Mouse (Mus musculus): ENCODE measurements around the gene Pdlim7.

The Pdlim7 gene

DNA sequence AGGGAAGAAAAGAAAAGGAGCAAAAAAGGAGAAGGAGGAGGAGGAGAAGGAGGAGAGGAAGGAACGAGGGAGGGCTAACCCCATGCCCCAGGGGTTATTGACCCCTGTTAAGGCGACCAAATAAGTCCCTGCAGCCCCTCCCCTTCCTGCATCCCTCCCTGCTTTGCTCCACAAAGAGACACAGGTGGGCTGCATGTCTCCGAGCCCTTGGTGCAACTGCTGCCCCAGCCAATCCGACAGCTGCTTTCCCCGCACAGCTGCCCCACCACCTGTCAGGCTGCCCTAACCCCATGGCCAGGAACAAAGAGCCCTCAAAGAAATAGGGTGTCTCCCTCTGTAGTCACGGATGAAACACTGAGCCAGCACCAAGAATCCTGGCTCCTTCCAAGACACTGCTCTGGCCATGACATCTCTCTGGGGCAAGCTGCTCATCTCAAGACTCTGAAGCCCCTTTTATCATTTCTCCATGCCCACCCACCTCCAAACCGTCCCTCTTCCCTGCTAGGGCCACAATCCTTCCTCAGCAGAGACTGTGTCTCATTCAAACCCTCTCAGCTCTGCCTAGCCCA, 28.9 kb downstream of the Pdlim7 start:
- no peak for DNase-seq

DNA sequence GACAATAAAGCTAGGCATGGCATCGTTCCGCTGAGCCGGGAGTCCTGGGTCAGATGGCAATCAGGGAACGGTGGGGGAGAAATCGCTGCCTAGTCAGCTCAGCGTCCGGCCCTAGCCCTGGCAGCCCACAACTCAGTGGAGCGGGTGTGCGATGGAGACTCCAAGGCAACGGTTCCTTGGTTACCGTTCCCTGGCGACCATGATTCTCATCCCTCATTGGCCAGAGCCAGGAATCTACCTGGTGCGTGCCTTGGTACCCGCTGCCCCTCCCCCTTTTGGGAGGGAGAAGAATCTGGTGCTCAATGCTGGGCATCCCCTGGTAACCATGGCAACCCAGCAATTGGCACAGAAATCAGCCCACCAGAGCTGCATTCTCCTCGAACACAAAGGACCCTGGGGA, 29.9 kb downstream of the Pdlim7 start:
- DNase-seq = no peak

DNA sequence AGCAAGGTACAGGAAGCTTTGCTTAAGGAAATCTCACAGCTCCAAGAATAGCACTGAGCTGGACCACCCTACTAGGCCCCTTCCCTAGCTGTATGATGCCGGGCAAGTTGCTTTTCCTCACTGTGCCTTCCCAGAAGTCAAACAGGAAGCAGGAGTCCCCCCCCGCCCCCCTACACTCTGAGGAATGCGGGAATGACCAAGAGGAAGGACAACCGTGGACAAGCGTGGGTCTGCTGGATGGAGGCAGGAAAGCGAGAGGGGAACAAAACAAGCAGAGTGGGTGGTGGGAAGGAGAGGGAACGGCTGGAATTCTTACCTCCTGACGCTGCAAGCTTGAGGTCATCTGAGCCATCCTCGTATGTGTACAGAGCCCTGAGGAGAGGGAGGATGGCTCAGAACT, 30.4 kb downstream of the Pdlim7 start:
- DNase-seq = no peak

- peak; percentile 62 to 78 for DNase-seq
These were observed 30.9 kb downstream of the Pdlim7 start for GRCm38 (mm10) chr13:55482542-55482941.

DNA sequence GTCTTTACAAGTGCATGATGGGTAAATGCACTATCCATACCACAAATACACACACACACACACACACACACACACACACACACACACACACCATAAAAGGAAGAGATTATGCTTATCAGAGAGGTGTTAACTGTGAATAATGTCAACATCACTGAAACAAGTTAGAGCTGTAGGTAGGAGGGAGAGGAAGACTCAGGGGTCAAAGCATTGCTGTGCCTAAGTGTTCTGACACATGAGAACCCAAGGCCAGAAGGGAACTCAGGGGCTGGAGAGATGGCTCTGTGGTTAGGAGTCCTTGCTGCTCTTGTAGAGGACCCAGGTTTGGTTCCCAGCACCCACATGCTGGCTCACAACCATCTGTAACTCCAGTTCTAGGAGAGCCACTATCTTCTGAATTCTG, 33.5 kb downstream of the Pdlim7 start:
- DNase-seq = no peak

DNA sequence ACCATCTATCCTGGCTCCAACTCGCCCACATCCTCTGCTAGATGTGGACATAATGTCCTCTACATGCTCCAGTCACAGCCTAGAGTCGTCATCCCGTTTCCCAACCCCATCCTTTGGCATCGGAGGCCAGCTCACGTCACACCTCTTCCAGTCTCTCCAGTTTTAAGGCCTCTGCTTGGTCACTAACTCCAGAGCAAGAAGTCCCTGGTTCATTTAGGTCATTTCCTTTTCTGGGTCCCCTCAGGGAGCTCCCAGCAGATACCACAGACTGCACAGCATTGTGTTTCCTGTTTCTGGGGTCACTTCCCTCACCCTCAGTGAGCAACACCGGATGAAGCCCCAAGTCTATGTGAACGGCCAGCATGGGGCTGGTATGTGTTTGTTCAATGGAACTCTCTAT, 34.5 kb downstream of the Pdlim7 start:
- DNase-seq = peak in 1 of 2 experiments; percentile 20

DNA sequence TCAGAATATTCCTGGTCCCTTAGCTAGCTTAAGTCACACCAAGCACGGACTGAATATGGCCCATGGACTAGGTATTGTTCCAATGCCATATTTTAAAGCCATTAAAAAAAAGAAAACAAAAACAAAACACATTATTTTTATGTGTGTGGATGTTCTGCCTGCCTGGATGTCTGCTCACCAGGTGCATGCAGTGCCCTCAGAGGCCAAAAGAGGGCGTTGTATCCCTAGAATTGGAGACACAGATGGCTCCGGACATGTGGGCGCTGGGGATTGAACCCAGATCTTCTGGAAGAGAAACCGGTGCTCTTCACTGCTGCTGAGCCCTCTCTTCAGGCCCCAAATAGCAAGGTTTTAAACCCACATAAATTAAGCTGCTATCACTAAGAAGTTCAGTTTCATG, 35.4 kb downstream of the Pdlim7 start:
- DNase-seq = peak in 1 of 2 experiments; percentile 53

DNA sequence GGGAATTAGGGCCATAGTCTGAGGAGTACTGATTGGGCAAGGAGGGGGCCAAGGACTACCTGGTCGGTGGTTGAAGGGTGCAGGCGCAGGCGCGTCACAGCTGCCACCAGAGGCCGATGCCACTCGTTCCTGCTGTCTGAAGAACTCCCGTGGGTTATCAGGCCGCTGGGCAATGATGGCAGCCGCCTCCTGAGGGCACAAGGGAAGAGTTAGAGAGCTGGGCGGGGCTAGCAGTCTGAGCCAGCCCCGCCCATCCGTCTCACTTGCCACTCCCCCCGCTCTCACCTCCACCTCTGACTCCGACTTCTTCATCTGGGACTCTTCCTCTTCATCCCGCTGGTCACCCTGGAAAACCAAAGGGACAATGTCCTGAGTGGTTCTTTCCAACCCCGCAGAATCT, 36.0 kb downstream of the Pdlim7 start:
- DNase-seq = no peak

GRCm38 (mm10) chr13:55476256-55476655, 37.2 kb downstream of the Pdlim7 start:
- no peak for DNase-seq

DNA sequence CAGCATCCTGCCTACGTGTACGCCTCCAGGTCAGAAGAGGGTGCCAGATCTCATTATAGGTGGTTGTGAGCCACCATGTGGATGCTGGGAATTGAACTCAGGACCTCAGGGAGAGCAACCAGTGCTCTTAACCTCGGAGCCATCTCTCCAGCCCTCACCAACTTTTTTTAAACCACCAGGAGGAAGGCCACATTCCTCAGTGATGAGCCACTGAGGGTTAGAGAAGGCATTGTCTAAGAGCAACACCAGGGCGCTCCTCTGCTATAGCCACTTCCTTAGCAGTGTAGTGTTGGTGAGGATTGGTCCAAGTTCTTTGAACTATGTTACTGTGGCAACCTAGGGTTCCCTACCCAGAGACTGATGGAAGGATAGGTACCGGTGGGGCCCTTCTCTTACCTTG, 37.7 kb downstream of the Pdlim7 start:
- no peak for DNase-seq

DNA sequence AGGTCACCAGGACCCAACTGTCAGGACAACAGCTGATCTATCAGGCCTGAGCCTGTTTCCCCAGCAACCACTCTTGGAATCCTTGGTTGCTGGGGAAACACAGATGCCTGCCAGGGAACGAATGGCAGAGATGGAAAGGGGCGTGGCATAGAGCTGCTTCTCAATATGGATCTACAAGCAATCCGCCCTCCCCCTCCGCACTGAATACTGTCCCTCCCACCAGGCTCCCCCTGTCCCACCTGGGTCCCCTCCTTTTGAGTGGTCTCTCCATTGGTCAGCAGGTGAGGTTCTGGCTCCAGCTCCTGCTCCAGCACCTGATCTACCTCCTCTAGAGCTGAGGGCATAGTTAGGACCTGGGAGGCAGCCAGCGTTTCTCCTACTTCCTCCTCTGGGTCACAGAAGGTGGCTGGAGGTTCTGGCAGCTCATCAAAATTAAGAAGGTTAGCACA, 38.8 kb downstream of the Pdlim7 start:
- DNase-seq = no peak

- no peak for DNase-seq
These were observed 39.5 kb downstream of the Pdlim7 start for GRCm38 (mm10) chr13:55473961-55474360.

GRCm38 (mm10) chr13:55473076-55473831, 40.2 kb downstream of the Pdlim7 start:
- DNase-seq = no peak

DNA sequence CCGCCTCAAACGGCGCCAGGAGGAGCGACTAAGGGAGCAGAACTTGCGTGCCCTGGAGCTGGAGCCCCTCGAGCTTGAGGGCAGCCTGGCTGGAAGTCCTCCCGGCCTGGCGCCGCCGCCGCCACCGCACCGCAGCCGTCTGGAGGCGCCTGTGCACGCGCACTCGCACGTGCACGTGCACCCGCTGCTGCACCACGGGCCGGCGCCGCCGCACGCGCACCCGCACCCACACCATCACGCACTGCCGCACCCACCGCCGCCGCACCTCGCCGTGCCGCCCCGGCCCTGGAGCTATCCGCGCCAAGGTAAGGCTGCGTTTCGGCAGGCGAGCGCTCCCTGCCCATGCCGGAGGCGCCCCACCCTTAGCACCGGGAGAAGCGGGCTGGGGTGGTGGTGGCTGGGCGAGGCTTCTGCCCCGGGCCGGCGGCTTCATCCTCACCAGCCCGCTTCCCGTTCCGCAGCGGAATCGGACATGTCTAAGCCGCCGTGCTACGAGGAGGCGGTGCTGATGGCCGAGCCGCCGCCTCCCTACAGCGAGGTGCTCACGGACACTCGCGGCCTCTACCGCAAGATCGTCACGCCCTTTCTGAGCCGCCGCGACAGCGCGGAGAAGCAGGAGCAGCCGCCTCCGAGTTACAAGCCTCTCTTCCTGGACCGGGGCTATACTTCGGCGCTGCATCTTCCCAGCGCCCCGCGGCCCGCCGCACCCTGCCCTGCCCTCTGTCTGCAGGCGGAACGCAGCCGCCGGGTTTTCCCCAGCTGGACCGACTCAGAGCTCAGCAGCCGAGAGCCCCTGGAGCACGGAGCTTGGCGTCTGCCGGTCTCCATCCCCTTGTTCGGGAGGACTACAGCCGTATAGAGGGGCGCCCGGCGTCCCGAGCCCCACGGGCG, 41.1 kb downstream of the Pdlim7 start:
- DNase-seq = peak; percentile 68 to 77

DNA sequence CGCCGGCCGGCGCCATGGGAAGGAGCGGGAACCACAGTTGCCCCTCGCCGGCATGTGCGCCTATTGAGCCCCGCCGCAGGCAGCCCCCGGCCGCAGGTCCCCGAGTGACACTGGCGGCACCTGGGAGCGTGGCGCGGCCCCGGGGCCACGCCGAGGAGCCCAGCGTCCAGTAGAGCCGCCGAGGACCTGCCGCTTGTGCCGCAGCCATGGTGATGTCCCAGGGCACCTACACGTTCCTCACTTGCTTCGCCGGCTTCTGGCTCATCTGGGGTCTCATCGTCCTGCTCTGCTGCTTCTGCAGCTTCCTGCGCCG, 41.7 kb downstream of the Pdlim7 start:
- no peak for DNase-seq

GRCm38 (mm10) chr13:55471156-55471818, 42.2 kb downstream of the Pdlim7 start:
- DNase-seq = peak; percentile 91 to 92

- no peak for DNase-seq
These were observed 43.1 kb downstream of the Pdlim7 start for GRCm38 (mm10) chr13:55470372-55470771.

- DNase-seq = peak; percentile 69 to 72
These were observed 44.5 kb downstream of the Pdlim7 start for GRCm38 (mm10) chr13:55468851-55469560.

- no peak for DNase-seq
These were observed 47.5 kb downstream of the Pdlim7 start for GRCm38 (mm10) chr13:55465830-55466440.

DNA sequence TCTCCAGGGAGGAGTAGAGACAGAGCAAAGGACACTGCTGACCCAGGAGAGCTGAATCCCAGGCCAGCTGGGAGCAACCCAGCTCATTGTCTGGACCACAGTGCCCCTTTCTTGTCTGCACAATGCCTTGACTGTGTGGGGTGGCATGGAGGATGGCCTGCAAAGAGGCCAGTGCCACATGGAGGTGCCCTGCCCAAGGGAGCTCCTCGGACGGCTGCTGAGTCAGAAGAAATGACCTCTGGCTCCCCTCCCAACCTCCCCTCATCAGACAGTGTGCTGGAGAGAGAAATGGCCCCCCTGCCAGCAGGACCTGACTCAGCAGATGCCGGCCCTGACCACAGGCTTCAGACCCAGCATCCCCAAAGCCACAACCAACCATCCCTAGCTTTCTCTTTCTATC, 48.3 kb downstream of the Pdlim7 start:
- no peak for DNase-seq

GRCm38 (mm10) chr13:55464027-55464884, 49.2 kb downstream of the Pdlim7 start, which contains the start of gene Prr7:
Prr7 (plus strand) TSS chr13:55464267.
- DNase-seq = peak; percentile 57 to 65

Measured in lung, postnatal 4 days (tissue).